Mouse (Mus musculus): Measurements from ENCODE around the gene Armc10.

The Armc10 gene

DNA sequence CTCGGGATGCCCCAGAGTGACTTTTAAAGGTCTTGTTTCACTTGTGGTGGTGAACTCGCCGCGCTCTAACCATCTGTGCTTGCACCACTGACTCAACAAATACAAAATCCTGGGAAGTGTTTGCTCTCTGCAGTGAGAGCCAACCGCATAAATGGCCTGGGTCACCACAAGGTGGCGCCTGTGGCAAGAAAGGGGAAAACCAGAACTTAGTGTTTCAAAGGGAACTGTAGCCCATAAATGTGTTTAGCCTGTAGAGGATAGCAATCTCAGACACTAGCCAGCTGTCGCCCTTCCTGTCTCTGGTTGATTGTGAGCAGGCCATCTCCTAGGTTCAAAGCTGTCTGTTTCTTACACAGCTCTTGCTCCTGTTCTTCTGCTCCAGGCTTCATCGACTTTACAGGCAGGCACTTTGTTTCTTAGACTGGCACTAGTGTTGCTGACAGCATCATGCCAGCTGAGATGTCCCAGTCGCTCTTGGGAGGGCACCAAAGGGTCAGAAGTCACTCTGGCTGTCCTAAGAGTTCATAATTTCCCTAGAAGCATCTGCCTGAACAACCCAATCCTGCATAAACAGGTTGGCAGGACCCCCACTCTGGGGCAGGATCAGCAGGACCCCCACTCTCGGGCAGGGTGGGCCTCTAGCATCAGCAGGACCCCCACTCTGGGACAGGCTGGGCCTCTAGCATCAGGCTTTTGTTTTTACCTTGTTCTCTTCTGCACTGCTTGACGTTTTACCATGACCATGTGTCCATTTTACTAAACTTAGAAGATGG is 13.2 kb downstream of the Armc10 start:
- TF ChIP-seq CTCF (conservative IDR thresholded peaks at IDR 0.05; ENCODE audit: low read length) = peak; percentile 83
- no peak for TF ChIP-seq POU5F1 (IDR thresholded peaks at IDR 0.05; ENCODE audit: borderline replicate concordance, low read length)
- TF ChIP-seq NANOG (IDR thresholded peaks at IDR 0.05; ENCODE audit: borderline replicate concordance, low read length) = no peak
- Histone ChIP-seq H3K4me1 (replicated peaks; ENCODE audit: low read depth, low read length) (peaks cover 18% of the 10 kb centered on the region), H3K4me3 (replicated peaks; ENCODE audit: low read length) (no peak overlapping the region), H3K36me3 (ENCODE audit: insufficient read depth, low read length) (peaks cover 75% of the 10 kb centered on the region), H3K9me3 (ENCODE audit: low read length) (no peaks in the 10 kb centered on the region), H3K27me3 (ENCODE audit: insufficient read depth, low read length) (no peaks in the 10 kb centered on the region)

DNA sequence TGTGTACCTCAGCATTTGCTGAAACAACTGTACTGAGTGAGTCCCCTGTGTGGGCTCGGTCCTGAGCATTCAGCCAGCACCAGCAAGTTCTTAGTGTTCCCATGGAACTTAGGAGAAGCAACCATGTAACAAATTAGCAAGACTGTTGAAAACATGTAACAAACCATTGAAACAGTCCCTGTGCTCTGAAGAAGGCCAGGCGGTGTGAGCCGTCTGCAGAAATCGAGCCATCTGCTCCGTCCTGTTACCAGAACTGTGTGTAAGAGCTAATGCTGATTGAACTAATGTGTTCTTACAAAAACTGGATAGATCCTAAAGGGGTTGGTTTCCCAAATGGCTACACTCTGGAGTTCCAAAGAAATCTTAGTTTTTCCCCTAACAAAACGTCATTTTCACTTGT is 15.2 kb downstream of the Armc10 start:
- Histone ChIP-seq H3K4me3 (replicated peaks; ENCODE audit: low read length) (no peak overlapping the region), H3K36me3 (ENCODE audit: insufficient read depth, low read length) (peaks cover 83% of the 10 kb centered on the region), H3K4me1 (replicated peaks; ENCODE audit: low read depth, low read length) (peaks cover 18% of the 10 kb centered on the region), H3K9me3 (ENCODE audit: low read length) (no peaks in the 10 kb centered on the region), H3K27me3 (ENCODE audit: insufficient read depth, low read length) (no peaks in the 10 kb centered on the region)
- TF ChIP-seq POU5F1 (IDR thresholded peaks at IDR 0.05; ENCODE audit: borderline replicate concordance, low read length) = no peak

DNA sequence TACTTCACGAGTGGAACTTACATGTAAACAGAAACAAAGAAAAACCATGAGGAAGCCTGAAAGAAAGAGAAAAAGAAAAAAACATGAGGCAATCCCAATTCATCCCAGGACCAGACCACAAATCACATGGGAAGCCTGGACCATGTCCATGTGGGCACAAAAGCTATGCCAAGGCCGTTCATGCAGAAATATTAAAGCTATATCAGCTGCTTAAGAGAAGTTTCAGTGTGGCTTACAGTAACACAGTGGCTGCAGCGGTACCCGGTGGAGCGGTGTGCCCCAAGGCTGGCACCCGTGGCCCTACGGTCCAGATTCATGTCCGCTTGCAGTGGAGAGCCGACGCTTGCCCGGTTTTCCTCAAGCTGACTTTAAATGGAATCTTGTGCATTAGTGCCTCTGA is 17.5 kb downstream of the Armc10 start:
- Histone ChIP-seq H3K9me3 (ENCODE audit: low read length) (no peaks in the 10 kb centered on the region), H3K27me3 (ENCODE audit: insufficient read depth, low read length) (no peaks in the 10 kb centered on the region), H3K4me3 (replicated peaks; ENCODE audit: low read length) (no peak overlapping the region), H3K4me1 (replicated peaks; ENCODE audit: low read depth, low read length) (peaks cover 30% of the 10 kb centered on the region), H3K36me3 (ENCODE audit: insufficient read depth, low read length) (peaks cover 68% of the 10 kb centered on the region)
- TF ChIP-seq NANOG (IDR thresholded peaks at IDR 0.05; ENCODE audit: borderline replicate concordance, low read length) (no peak), POU5F1 (IDR thresholded peaks at IDR 0.05; ENCODE audit: borderline replicate concordance, low read length) (no peak), CTCF (conservative IDR thresholded peaks at IDR 0.05; ENCODE audit: low read length) (no peak)

DNA sequence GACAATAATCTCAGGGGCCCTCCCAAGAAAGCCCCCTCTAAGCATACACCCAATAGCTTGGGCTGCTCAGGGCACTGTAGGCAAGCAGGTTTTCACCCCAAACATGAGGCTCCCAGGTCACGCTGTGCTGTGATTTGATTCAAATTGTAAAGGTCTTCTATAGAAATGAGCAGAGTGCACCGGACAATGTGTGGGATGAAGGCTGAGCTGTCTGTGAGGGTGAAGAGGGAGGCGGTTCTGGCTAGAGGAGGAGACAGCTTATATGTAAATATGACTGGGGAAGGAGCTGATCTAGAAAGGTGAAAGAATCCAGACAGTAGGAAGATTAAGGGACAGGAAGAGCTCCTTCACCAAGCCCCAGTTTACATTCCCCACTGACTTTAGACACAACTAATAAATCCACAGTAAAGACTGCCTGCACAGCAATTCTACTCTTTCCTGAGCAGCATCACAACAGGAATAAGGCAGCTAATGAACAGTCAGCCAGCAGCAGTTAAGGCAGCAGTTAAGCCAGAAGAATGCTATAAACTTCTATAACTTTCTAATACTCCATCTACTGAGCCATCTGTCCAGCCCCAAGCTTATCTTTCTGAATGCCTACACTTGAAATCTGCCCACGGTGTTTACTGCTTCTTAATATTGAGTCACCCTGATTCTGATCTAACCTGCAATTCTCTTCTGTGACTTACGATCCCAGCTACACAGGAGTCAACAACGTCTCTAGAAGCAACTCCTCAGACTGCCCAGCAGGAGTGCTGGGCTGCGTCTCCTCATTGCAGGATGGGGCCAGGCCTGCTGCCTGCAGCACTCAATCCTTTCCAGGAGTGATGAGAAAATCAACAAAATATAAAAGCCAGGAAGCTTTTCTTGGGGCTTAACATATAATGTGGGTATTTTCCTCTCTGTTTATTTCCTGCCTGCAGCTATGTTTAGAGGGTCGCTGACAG is 21.9 kb downstream of the Armc10 start:
- Histone ChIP-seq H3K27me3 (ENCODE audit: insufficient read depth, low read length) (no peaks in the 10 kb centered on the region), H3K4me3 (replicated peaks; ENCODE audit: low read length) (0 out of 2 replicates have a peak overlapping the region, but pooled peaks have one; percentile 17), H3K9me3 (ENCODE audit: low read length) (no peaks in the 10 kb centered on the region), H3K4me1 (replicated peaks; ENCODE audit: low read depth, low read length) (peaks cover 37% of the 10 kb centered on the region), H3K36me3 (ENCODE audit: insufficient read depth, low read length) (peaks cover 45% of the 10 kb centered on the region)
- TF ChIP-seq CTCF (conservative IDR thresholded peaks at IDR 0.05; ENCODE audit: low read length) = no peak
- TF ChIP-seq NANOG (IDR thresholded peaks at IDR 0.05; ENCODE audit: borderline replicate concordance, low read length) = no peak
- no peak for TF ChIP-seq POU5F1 (IDR thresholded peaks at IDR 0.05; ENCODE audit: borderline replicate concordance, low read length)

DNA sequence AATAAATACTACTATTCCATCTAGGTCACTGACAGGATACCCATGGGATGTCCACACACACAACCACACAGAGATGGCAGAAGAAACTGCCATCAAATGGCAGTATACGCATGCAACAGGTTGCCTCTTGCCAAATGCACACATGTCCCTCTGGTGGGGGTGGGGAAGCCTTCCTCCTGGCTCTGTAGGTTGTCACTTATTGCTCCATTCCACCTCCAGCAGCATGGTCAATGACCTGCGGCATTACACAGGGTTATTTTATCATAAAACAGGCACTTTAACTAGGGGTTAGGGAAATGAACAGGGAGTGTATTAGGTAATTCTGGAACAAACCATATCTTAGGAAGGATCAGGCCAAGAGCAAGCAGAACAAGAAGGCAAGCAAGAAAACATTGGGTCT is 23.7 kb downstream of the Armc10 start:
- Histone ChIP-seq H3K4me3 (replicated peaks; ENCODE audit: low read length) (no peak overlapping the region), H3K36me3 (ENCODE audit: insufficient read depth, low read length) (peaks cover 28% of the 10 kb centered on the region), H3K9me3 (ENCODE audit: low read length) (no peaks in the 10 kb centered on the region), H3K4me1 (replicated peaks; ENCODE audit: low read depth, low read length) (peaks cover 53% of the 10 kb centered on the region), H3K27me3 (ENCODE audit: insufficient read depth, low read length) (peaks cover under 1% of the 10 kb centered on the region; the same call in 1 of the 2 replicates)
- no peak for TF ChIP-seq POU5F1 (IDR thresholded peaks at IDR 0.05; ENCODE audit: borderline replicate concordance, low read length)
- no peak for TF ChIP-seq NANOG (IDR thresholded peaks at IDR 0.05; ENCODE audit: borderline replicate concordance, low read length)
- no peak for TF ChIP-seq CTCF (conservative IDR thresholded peaks at IDR 0.05; ENCODE audit: low read length)

DNA sequence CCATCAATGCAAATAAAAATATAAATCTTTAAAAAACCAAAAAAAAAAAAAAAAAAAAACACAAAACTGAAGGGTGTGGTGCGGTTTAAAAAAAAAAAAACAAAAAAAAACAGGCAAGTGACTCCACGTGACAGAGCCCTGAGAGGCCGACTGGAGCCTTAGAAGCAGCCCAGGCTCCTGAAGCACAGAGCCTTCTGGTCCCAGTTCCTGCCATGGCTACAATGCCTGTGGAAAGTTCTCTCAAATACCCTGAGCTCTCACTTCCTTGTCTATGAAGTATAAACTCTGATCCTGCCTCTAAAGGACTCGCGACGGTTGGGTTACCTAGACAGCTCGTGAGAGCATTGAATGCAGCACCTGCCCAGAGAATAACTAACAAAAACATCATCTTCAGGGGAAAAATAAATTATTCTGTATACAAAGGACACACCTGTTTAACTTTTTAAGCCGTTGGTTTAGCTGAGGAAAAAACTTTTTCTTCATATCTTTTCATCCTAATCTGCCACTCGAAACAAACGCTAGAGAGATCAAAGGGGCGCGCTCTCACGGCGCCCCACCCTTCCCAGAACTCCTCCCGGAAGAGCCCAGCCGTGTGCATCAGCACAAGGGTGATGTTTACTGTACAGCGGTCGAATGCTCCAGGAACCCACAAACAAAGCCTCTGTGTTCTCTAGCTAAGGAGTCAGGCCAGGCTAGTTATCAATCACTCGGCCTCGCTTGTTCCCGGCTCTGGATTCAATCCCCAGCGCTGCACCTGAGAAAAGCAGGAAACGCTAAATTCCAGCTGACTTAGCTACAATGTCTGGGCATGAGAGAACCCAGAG is 27.4 kb downstream of the Armc10 start:
- Histone ChIP-seq H3K4me1 (replicated peaks; ENCODE audit: low read depth, low read length) (peaks cover 58% of the 10 kb centered on the region), H3K4me3 (replicated peaks; ENCODE audit: low read length) (peak overlapping the region; percentile 72), H3K36me3 (ENCODE audit: insufficient read depth, low read length) (peaks cover 18% of the 10 kb centered on the region), H3K27me3 (ENCODE audit: insufficient read depth, low read length) (peaks cover 24% of the 10 kb centered on the region), H3K9me3 (ENCODE audit: low read length) (peaks cover 4% of the 10 kb centered on the region)
- TF ChIP-seq CTCF (conservative IDR thresholded peaks at IDR 0.05; ENCODE audit: low read length) (no peak), NANOG (IDR thresholded peaks at IDR 0.05; ENCODE audit: borderline replicate concordance, low read length) (no peak), POU5F1 (IDR thresholded peaks at IDR 0.05; ENCODE audit: borderline replicate concordance, low read length) (no peak)

DNA sequence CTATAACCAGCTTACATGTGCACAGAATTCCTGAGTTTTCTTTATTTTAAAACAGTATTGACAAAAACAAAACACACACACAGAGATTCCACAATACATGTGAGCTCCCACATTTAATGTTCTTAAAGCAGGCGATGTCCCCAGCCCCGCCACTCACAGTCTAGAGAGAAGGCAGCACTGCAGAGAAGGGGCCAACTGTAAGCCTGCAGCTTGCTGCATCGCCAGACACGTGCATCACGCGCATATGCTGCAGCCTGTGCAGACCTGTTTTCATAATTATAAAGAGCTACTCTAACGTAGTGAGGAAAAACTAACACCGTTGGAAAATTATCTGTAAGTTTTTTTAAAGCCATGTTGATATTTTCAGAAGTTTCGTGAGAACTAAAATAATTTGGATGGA is 28.1 kb downstream of the Armc10 start:
- Histone ChIP-seq H3K4me3 (replicated peaks; ENCODE audit: low read length) (peak overlapping the region; percentile 72), H3K4me1 (replicated peaks; ENCODE audit: low read depth, low read length) (peaks cover 56% of the 10 kb centered on the region), H3K36me3 (ENCODE audit: insufficient read depth, low read length) (peaks cover 19% of the 10 kb centered on the region), H3K9me3 (ENCODE audit: low read length) (peaks cover 6% of the 10 kb centered on the region), H3K27me3 (ENCODE audit: insufficient read depth, low read length) (peaks cover 24% of the 10 kb centered on the region)
- no peak for TF ChIP-seq NANOG (IDR thresholded peaks at IDR 0.05; ENCODE audit: borderline replicate concordance, low read length)
- no peak for TF ChIP-seq POU5F1 (IDR thresholded peaks at IDR 0.05; ENCODE audit: borderline replicate concordance, low read length)
- no peak for TF ChIP-seq CTCF (conservative IDR thresholded peaks at IDR 0.05; ENCODE audit: low read length)

DNA sequence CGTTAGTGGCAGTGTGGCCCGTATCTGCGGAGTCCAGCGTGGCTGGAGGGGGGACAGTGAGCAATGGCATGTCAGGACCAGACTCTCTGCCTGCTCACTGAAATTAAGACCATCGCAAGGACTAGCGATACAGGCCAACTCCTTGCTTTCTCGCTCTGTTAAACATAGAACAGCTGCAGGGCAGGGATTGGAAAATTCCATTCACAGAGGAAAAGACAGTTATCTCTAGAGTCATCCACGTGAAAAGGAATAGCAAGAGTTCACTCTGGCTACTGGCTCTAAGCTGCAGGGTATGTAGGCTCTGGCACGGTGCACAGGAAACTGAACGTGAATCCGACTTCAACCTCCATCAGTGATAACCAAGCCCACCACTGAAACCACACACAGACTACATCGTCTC is 29.4 kb downstream of the Armc10 start:
- H3K27me3 ChIP-seq (ENCODE audit: insufficient read depth, low read length) = peaks cover 24% of the 10 kb centered on the region
- peak overlapping the region; percentile 72 for H3K4me3 ChIP-seq (replicated peaks; ENCODE audit: low read length)
- H3K36me3 ChIP-seq (ENCODE audit: insufficient read depth, low read length) = peaks cover 9% of the 10 kb centered on the region
- H3K9me3 ChIP-seq (ENCODE audit: low read length) = peaks cover 6% of the 10 kb centered on the region
- TF ChIP-seq POU5F1 (IDR thresholded peaks at IDR 0.05; ENCODE audit: borderline replicate concordance, low read length) (no peak), NANOG (IDR thresholded peaks at IDR 0.05; ENCODE audit: borderline replicate concordance, low read length) (no peak), CTCF (conservative IDR thresholded peaks at IDR 0.05; ENCODE audit: low read length) (no peak)
- peaks cover 59% of the 10 kb centered on the region for H3K4me1 ChIP-seq (replicated peaks; ENCODE audit: low read depth, low read length)

Data from E14TG2a.4 (cell line).